Mouse (Mus musculus): Measurements from ENCODE around the gene Itgb4. TPM values are rescaled to one million over a fixed set of nuclear protein-coding genes. Genes with fewer than 3 reads are reported as not detected.
A peak's percentile ranks its signal among the peaks of the same experiment; 100 is the strongest.

Itgb4 gene
- total RNA-seq, 2 experiments from 2014 or later: not detected

DNA sequence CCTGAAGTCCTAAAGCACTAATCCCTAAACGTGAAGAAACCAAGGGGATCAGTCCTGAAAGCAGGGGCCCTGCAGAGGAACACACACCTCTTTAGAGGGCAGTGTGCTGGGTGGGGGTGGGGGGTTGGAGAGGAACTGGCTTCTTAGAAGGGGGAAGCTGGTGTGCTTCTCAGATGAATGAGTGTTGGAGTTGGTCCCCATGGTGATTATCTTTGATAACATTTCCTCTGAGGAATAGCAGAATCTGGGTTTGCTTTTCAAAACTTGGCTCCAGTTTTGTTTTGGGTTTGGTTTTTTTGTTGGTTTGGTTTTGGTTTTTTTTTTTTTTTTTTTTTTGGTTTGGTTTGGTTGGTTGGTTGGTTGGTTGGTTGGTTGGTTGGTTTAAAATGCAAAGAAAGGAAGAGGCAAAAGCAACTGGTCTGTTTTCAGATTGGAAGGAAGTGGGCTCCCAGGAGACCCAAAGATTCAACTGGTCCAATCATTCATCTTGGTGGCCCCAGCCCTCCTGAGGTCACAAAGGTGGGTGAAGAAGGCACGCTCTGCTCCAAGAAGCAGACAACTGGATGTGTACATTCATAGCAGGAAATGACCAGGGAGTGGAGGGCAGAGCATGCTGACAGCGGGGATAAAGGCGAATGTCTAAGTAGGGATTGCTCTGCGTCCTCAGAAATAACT, 5.6 kb upstream of the Itgb4 start:
- no peak for ATAC-seq (replicated peaks; ENCODE audit: low FRiP score, poor library complexity, severe bottlenecking)

DNA sequence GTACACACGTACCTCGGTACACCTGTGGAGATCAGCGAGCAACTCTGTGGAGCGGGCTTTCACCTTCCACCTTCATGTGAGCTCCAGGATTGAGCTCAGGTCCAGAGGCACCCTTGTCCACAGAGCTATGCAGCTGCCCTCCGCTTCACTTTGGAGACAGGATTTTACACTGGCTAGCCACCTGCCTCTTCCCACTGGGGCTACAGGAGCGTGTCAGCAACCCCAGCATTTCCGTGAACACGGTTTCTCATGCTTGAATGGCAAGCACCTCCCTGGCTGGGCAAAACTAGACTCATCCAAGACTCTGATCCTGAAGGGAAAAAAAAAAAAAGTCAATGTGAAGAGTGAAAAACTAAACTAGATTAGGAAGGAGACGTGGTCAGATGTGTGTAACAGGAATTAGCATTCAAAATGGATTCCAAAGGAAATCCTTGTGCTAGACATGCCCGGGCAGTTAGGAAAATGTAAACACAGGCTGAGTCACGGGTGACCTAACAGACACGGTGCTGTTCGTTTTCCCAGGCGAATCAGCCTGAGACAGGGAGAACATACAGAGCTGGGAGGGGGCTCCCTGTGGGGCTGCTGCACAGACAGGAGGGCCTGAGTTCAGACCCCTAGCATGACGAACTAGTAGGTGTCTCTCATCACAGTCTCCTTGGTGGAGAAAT, 4.4 kb upstream of the Itgb4 start:
- no peak for ATAC-seq (replicated peaks; ENCODE audit: low FRiP score, poor library complexity, severe bottlenecking)

DNA sequence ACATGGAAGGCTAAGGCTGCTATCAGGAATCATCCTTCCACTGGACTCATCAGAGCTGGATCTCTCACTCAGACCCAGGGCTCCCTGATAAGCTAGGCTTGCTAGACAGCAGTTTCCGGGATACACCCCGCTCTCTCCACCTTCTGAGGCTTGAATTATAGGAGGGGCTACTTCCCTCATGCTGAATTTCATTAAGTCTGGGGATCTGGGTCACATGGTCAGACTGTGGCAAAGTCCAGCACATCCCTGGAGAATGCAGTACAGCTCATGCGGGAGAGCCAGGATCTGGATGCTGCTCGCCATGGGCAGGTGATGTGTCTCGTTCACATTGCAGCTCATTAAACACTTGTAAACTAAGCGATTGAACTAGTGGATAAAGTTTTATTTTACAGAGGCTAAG, 3.5 kb upstream of the Itgb4 start:
- ATAC-seq (replicated peaks; ENCODE audit: low FRiP score, poor library complexity, severe bottlenecking): no peak

DNA sequence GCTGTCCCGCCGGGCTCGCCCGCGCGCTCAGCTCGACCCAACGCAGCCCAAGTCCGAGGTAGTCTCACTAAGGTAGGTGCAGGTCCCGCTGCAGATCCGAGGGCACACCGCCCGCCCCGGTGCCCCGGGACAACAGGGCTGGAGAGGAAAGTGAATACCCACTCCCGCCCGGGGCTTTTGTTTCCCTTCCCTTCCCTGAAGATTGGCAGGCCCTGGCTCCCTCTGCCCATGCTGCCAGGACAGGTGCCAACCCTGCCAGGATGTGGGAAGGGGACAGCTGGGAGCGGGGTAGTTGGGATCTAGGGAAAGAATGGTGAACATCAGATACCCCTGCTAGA, 543 bp downstream of the Itgb4 start:
- no peak for ATAC-seq (replicated peaks; ENCODE audit: low FRiP score, poor library complexity, severe bottlenecking)

DNA sequence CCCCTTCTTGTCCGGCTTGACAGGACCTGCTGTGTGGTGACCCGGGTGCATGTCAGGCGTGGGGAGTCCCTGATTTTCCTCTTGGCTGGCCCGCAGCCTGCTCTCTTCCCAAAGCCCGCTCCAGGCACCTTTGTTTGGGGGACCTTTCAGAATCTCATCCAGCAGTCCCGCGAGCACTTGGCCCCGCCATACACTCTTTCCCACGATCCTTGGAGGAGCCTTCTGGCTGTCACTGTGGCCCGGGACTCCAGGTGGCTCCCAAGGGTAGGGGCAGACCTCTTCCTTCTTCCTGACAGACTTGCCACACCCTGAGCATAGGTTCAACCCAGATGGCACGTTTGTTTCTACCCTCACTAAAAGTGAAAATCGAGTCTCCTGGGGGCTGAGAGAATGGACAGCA, 1.0 kb downstream of the Itgb4 start:
- no peak for ATAC-seq (replicated peaks; ENCODE audit: low FRiP score, poor library complexity, severe bottlenecking)

DNA sequence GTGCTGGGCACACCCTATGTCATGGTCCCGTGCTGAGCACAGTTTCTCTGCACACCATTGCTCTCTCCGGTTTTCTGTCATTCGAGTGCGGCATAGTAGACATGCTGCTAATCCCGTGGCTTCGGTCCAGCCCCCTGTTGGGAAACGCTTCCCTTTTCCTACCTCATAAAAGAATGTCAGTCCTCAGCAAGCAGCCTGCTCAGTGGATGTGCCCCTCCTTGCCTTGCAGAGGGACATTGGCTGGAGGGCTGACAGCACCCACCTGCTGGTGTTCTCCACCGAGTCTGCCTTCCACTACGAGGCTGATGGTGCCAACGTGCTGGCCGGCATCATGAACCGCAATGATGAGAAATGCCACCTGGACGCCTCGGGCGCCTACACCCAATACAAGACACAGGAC, 8.0 kb downstream of the Itgb4 start:
- no peak for ATAC-seq (replicated peaks; ENCODE audit: low FRiP score, poor library complexity, severe bottlenecking)

DNA sequence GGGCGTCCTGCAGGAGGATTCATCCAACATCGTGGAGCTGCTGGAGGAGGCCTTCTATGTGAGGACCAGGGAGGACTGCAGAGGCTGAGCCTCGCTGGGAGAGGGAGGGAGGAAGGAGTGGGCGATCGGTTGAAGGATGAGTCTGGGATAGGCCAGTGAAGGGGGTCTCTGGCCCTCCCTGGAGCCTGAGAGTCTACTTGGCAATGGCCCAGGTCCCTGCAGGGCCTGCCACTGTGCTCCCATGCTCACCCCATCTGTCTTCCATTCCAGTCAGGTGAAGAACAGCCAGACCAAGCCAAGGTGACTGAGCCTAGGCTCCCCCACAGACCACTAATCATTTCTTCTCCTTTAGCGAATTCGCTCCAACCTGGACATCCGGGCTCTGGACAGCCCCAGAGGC, 8.8 kb downstream of the Itgb4 start:
- ATAC-seq (replicated peaks; ENCODE audit: low FRiP score, poor library complexity, severe bottlenecking): no peak

DNA sequence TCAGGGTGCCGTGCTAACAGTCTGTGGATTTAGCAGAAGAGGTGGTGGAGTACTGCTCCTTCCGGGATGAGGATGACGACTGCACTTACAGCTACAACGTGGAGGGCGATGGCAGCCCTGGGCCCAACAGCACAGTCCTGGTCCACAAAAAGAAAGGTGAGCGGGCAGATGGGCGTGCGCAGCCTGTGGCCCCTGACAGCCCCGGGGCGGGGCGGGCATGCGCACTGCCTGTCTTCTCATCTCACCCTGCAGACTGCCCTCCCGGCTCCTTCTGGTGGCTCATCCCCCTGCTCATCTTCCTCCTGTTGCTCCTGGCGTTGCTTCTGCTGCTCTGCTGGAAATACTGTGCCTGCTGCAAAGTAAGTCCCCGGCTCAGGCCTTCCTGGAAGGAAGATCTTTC, 15.2 kb downstream of the Itgb4 start:
- ATAC-seq (replicated peaks; ENCODE audit: low FRiP score, poor library complexity, severe bottlenecking): no peak

DNA sequence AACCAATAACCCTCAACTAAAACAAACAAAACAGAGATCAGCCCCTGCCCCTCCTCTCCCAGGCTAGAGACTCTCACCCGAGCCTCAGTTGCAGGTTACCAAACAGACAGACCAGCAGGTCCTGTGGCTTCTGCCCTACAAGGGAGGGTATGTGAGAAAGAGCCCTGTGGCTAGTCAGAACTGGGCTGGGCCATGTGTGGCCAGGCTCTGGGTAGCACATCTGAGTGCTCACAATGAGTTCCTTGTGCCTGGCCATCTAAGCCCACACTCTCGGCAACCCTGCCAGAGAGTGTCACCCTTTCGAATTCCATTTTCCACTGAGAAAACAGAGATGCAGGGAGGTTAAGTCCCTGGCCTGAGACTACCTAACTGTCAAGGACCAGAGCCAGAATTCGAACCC, 17.6 kb downstream of the Itgb4 start:
- ATAC-seq (replicated peaks; ENCODE audit: low FRiP score, poor library complexity, severe bottlenecking): no peak

DNA sequence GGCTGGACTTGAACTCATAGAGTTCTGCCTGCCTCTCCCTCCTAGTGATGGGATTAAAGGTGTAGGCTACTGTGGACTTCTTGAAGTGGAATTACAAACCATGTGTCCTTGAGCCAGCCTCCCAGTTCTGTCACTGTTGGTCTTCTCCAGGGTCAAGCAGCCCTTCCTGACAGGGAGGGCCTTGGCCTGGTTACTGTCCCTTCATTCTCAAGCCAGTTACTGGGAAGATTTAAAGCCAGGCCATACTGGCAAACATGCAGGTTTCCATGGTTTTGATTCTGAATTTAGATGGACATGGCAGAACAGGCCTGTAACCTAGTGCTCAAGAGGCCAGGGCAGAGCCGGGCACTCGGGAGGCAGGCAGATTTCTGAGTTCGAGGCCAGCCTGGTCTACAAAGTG, 20.7 kb downstream of the Itgb4 start:
- no peak for ATAC-seq (replicated peaks; ENCODE audit: low FRiP score, poor library complexity, severe bottlenecking)

DNA sequence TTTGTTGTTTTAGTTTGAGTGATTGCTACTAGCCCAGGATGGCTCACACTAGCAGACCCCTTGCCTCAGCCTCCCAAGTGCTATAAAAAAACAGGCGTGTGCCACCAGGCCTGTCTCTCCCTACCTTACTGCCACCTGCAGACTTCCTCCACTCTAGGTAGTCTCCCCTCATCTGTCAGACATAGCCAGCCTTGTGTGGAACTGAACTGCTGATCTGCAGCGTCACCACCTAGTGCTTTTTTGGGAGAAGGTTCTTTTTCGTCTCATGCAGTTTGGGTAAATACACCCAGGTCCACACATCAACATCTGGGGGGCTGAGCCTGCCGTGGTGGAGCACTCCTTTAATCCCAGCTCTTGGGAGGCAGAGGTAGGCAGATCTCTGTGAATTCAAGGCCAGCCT, 22.5 kb downstream of the Itgb4 start:
- ATAC-seq (replicated peaks; ENCODE audit: low FRiP score, poor library complexity, severe bottlenecking): no peak

DNA sequence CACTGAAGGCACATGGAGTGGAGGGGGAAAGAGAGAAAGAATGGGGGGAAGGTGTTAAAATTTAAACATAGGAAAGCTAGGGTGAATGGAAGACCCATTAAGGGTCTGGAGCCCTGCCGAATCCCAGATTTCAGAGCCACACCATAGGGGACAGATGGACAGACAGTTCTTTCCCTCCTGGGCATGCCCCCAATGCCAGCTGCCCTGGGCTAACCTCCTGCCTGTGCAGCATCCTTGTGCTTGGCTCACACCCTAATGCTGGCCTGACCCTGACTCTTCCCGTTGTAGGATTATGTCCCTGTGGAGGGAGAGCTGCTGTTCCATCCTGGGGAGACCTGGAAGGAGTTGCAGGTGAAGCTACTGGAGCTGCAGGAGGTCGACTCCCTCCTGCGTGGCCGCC, 23.2 kb downstream of the Itgb4 start:
- no peak for ATAC-seq (replicated peaks; ENCODE audit: low FRiP score, poor library complexity, severe bottlenecking)

DNA sequence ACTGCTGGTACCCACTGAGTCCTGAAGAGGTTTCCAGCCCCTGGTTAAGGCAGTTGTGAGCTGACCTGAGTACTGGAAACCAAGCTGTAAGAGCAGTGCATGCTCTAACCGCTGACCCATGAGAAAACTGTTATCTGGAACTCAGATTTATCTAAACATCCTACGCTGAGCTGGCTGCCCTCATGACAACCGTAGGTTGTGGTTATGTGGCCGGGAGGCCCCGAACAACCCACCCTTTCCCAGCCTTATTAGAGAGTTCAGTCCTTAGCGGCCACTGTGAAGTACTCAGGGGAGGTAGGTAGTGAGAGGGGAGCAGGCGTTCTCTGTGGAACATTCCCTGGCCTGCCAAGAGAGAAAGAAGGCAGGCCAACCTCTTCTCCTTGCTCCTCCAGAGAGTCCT, 24.5 kb downstream of the Itgb4 start:
- ATAC-seq (replicated peaks; ENCODE audit: low FRiP score, poor library complexity, severe bottlenecking): no peak

DNA sequence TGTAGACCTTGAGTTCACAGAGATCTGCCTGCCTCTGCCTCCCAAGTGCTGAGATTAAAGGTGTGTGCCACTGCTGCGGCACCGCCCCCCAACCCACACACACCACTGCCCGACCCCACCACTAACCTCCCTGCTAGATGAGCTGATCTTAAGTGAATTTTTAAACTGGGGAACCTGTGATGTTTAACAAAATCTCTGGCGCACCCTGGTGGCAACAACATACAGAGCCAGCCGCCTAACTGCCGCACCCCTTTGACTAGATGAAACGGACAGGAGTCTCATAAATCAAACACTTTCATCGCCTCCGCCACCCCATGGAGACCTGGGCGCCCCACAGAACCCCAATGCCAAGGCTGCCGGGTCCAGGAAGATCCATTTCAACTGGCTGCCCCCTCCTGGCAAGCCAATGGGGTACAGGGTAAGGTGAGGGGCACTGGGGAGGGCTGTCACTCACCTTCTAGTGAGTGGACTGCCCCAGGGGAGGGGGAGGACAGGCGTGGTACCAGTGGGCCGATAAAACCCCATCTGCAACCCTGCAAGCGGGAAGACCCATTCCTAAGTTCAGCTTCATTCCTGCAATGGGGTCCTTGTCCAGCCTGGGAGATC, 25.1 kb downstream of the Itgb4 start:
- no peak for ATAC-seq (replicated peaks; ENCODE audit: low FRiP score, poor library complexity, severe bottlenecking)

DNA sequence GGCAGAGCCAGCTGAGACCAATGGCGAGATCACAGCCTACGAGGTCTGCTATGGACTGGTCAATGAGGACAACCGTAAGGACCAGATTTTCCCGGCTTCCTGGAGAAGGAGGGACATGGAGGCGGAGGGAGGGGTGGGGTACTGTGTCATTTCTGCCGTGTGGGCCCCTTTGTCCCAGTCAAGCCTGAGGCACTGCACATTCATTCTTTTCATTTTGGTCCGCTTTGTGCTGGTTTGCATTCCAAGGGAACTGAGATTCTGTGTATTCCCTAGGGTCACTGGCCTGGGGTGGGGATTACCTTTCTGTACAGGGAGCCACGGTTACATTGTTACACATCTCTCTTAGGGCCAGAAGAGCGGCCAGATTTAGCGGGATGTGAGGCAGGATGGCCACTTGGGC, 26.1 kb downstream of the Itgb4 start:
- no peak for ATAC-seq (replicated peaks; ENCODE audit: low FRiP score, poor library complexity, severe bottlenecking)

DNA sequence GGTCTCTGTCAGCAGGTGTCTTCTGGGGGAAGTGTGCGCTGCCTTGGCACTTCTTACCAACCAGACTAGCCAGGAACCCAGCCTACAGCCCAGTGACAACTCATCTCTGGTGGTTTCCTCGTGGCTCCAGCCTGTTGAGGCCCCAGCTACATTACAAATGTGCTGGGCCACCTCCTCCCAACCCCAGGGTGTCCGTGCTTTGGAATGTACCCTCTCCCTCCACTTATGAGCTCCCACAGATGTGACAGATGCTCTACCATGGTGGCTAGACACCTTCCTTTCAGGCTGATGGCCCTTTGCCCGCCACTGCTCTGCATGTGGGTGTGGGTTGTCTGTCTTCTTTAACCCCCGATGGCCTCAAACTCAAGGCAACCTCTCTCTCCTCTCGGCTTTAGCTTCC, 27.2 kb downstream of the Itgb4 start:
- ATAC-seq (replicated peaks; ENCODE audit: low FRiP score, poor library complexity, severe bottlenecking): no peak

DNA sequence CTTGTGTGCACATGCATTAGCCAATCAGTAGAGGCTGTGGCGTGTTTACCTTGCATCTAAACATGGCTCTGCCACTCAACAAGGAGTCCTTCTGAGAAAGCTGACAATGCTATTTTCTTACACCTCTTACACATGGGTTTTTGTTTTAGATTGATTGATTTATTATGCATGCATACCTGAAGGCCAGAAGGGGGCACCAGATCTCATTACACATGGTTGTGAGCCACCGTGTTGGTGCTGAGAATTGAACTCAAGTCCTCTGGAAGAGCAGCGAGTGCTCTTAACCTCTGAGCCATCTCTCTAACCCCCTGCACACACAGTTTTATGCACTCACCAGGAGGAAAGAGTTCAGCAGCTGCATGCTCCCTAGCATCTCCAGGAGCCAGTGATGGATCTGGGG, 28.4 kb downstream of the Itgb4 start:
- no peak for ATAC-seq (replicated peaks; ENCODE audit: low FRiP score, poor library complexity, severe bottlenecking)

DNA sequence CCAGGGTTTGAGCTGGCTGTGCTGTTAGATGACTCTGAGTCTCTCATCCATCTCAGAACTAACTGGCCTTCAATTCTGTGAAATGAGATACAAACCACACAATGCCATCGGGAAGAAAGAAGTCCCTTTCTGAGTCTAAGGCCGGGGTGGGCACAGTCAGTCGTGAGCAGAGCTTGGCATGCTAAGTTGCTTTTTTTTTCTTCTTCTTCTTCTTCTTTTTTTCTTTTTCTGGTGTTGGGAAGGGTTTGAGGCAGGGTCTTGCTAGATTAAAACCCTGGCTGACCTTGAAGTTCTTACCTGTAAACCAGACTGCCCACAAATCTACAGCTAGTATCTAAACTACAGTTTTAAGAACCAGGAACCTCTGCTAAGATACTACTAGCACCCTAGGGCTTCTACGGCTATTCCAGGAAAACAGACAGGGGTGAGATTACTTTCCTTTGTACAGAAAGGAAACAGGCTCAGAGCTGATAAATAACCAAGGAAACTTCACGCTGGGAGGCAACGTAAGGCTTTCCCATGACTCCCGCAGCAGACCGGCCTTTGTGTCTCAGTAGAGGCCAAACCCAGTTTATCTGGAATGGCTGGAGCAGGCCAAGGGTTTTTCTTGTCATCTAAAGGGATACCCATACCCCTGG, 29.8 kb downstream of the Itgb4 start:
- no peak for ATAC-seq (replicated peaks; ENCODE audit: low FRiP score, poor library complexity, severe bottlenecking)

DNA sequence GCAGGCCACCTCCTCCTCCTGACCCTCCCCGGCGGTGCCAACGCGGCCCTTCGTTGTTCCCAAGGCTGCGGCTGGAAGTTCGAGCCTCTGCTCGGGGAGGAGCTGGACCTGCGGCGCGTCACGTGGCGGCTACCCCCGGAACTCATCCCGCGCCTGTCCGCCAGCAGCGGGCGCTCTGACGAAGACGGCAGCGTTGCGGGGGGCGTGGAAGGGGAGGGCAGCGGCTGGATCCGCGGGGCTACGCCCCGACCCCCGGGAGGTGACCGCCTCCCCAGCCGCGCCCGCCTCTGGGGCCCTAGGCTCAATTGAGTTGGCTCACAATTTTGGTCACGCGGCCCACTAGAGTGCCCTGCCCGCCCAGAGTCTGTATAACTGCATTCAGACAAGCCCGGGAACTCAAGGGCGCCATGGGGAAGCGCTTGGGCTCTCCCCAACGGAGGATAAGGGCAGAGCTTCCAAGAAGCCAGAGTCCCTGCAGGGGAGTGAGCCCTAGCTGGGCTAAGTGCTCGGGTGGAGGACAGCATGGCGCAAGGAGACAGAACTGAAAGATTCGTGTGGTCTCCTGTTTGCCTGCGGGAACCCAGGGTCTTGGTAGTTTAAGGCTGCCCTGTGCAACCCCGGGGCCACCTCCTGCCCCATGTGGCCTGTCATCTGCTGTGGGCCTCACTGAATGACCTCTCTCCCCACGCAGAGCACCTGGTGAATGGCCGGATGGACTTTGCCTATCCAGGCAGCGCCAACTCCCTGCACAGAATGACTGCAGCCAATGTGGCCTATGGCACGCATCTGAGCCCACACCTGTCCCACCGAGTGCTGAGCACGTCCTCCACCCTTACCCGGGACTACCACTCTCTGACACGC, 30.6 kb downstream of the Itgb4 start:
- peak; percentile 31; the same call in 1 of the 2 replicates for ATAC-seq (replicated peaks; ENCODE audit: low FRiP score, poor library complexity, severe bottlenecking)

DNA sequence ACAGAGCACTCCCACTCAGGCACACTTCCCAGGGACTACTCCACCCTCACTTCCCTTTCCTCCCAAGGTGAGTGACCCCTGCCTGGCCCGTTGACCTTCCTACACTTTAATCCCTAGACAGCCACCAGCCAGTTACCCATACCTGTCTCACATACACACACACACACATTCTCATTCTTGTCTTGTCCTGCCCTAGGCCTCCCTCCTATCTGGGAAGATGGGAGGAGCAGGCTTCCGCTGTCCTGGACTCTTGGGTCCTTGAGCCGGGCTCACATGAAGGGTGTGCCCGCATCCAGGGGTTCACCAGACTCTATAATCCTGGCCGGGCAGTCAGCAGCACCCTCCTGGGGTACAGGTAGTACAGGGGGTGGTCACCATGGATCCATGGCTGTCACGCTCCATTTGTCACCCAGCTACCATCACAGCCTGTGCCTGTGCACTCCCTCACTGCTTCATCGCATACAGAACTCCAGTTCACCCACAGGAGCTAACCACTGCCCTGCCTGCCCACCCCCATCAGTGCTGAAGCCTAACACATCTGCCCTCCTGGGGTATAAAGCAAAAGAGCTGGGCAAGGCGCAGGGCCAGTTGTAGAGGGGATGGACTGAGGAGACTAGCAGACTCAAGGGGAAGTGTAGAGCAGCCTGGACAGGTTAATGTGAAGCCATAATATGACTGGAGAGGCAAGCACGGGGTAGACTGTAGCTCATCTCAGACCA, 31.4 kb downstream of the Itgb4 start:
- no peak for ATAC-seq (replicated peaks; ENCODE audit: low FRiP score, poor library complexity, severe bottlenecking)
